Mouse (Mus musculus): ENCODE measurements at regions not wholly inside any gene's neighbourhood (a gene's known extent, or its start where the extent isn't known, plus 50 kb on each side); places are given as distances from the start of the nearest gene placed in this dataset.

DNA sequence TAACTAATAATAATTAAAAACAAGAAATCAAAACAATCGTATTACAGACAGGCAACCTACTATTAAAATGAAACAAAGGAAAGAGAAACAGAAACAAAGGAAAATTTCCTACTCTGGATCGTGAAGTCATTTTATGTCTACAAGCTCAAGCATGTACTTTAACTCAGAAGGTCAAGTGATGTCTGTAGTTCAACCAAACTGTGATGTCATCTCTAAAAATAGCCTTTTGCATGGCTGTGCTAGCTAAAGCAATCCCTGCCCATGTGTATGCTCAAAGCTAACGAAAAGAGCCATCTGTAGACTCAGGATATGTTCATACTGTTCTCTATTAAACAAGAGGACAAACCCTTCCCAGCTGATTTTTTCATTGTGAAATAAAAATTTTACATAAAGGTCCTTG lies 500.7 kb downstream of the Nr2f2 start:
- Histone ChIP-seq H3K4me3 (ENCODE audit: low read depth, low read length) (no peak overlapping the region), H3K9me3 (ENCODE audit: control insufficient read depth, low read length) (no peaks in the 10 kb centered on the region), H3K27me3 (ENCODE audit: control insufficient read depth, insufficient read depth, low read length) (no peaks in the 10 kb centered on the region), H3K27ac (ENCODE audit: low read depth, low read length) (no peak overlapping the region), H3K9ac (ENCODE audit: low read depth, low read length) (no peak overlapping the region), H3K36me3 (ENCODE audit: control insufficient read depth, insufficient read depth, low read length) (no peaks in the 10 kb centered on the region), H3K4me2 (replicated peaks; ENCODE audit: low read depth, low read length) (no peak overlapping the region), H3K4me1 (replicated peaks; ENCODE audit: control insufficient read depth, insufficient read depth, low read length) (no peaks in the 10 kb centered on the region)
- ATAC-seq (ENCODE audit: low FRiP score), result no peak
- WGBS, result 89% methylated on average over 3 of the region's 3 CpGs
- DNase-seq (ENCODE audit: low spot score), result no peak

DNA sequence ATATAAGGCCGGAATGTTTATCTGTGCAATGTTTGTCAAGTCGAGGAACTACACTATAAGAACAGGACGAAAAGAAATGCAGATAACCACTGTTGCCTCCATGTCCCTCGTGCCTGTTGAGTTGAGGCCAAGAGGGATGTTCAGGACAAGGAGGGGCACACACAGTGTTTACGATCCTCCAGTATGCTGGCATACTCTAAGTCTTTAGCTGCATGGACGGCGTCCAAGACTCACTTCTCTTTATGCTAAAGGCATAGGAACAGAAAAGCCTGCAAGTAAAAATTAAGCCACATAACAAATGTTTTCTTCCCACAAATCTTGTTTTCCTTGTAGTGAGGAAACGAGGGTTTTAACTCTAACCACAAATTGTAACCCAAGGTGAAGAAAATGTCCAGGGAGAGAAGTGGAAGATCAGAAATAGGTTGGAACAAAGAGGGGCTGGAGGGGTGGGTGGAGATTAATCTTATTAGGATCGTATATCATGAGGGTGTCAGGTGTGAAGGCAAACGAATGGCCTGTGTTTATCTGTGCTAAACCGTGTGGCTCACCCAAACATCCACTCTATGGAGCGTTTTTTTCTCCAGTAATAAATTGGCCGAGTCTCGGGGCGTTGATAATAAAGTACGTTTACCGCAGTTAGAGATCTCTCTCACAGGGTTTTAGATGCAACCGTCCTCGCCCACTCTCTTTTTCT lies 521.8 kb downstream of the Nr2f2 start:
- DNase-seq (ENCODE audit: low spot score), result no peak
- H3K4me3 ChIP-seq (ENCODE audit: low read depth, low read length), result no peak overlapping the region

DNA sequence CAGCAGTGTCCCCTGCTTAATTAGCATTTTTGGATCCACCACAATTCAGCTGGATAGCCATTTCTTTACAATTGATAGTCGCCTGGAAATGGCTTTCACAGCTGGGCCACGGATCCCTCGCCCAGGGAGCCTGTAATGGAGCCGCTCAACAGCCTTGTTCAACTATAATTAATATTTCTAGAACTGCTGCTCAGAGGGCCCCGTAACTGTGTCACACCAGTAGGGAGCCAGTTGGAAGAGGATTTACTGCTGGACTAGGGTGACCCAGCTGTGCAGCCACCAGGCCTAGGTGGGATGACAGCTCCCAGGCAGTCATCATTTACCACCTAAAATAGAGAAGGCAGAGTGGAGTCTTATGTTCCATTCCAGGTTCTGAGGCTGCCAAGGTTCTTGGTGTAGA lies 529.2 kb downstream of the Nr2f2 start:
- 72% methylated on average over 5 of the region's 5 CpGs for WGBS
- ATAC-seq (ENCODE audit: low FRiP score), result no peak

More for the DNA sequence above, 521.8 kb downstream of the Nr2f2 start:
- Histone ChIP-seq H3K4me1 (replicated peaks; ENCODE audit: control insufficient read depth, insufficient read depth, low read length) (no peaks in the 10 kb centered on the region), H3K4me2 (replicated peaks; ENCODE audit: low read depth, low read length) (no peak overlapping the region), H3K36me3 (ENCODE audit: control insufficient read depth, insufficient read depth, low read length) (no peaks in the 10 kb centered on the region), H3K27me3 (ENCODE audit: control insufficient read depth, insufficient read depth, low read length) (no peaks in the 10 kb centered on the region), H3K9ac (ENCODE audit: low read depth, low read length) (no peak overlapping the region), H3K9me3 (ENCODE audit: control insufficient read depth, low read length) (no peaks in the 10 kb centered on the region), H3K27ac (ENCODE audit: low read depth, low read length) (no peak overlapping the region)
- 77% methylated on average over 19 of the region's 19 CpGs for WGBS
- ATAC-seq (ENCODE audit: low FRiP score), result no peak

DNA sequence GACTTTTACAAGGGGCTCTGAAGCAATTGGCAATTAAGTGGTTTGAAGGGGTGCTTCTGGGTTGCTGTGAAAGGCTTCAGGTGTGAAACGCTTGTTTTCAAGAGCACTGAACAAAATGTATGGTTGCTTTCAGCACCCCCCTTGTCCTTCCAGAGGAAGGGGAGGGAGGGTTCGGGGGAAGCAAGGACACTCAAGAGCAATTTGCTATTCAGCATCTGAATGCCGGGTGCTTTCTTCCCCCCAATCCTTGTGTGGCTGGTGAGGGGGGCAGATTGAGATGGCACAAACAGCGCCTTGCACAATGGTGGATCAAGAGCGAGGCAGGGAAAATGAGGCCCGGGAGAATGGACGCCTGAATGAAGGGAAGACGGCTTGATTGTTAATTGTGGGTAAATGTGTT lies 539.3 kb downstream of the Nr2f2 start:
- Histone ChIP-seq H3K36me3 (ENCODE audit: control insufficient read depth, insufficient read depth, low read length) (no peaks in the 10 kb centered on the region), H3K4me3 (ENCODE audit: low read depth, low read length) (no peak overlapping the region), H3K4me2 (replicated peaks; ENCODE audit: low read depth, low read length) (no peak overlapping the region), H3K9ac (ENCODE audit: low read depth, low read length) (no peak overlapping the region), H3K27me3 (ENCODE audit: control insufficient read depth, insufficient read depth, low read length) (no peaks in the 10 kb centered on the region), H3K4me1 (replicated peaks; ENCODE audit: control insufficient read depth, insufficient read depth, low read length) (no peaks in the 10 kb centered on the region), H3K9me3 (ENCODE audit: control insufficient read depth, low read length) (no peaks in the 10 kb centered on the region), H3K27ac (ENCODE audit: low read depth, low read length) (no peak overlapping the region)
- DNase-seq (ENCODE audit: low spot score) (no peak), ATAC-seq (ENCODE audit: low FRiP score) (no peak)
- WGBS, result 44% methylated on average over 8 of the region's 8 CpGs

More for the DNA sequence above, 529.2 kb downstream of the Nr2f2 start:
- Histone ChIP-seq H3K27ac (ENCODE audit: low read depth, low read length) (no peak overlapping the region), H3K27me3 (ENCODE audit: control insufficient read depth, insufficient read depth, low read length) (no peaks in the 10 kb centered on the region), H3K4me3 (ENCODE audit: low read depth, low read length) (no peak overlapping the region), H3K4me2 (replicated peaks; ENCODE audit: low read depth, low read length) (no peak overlapping the region), H3K9me3 (ENCODE audit: control insufficient read depth, low read length) (no peaks in the 10 kb centered on the region), H3K36me3 (ENCODE audit: control insufficient read depth, insufficient read depth, low read length) (no peaks in the 10 kb centered on the region), H3K4me1 (replicated peaks; ENCODE audit: control insufficient read depth, insufficient read depth, low read length) (no peaks in the 10 kb centered on the region), H3K9ac (ENCODE audit: low read depth, low read length) (no peak overlapping the region)
- no peak for DNase-seq (ENCODE audit: low spot score)

DNA sequence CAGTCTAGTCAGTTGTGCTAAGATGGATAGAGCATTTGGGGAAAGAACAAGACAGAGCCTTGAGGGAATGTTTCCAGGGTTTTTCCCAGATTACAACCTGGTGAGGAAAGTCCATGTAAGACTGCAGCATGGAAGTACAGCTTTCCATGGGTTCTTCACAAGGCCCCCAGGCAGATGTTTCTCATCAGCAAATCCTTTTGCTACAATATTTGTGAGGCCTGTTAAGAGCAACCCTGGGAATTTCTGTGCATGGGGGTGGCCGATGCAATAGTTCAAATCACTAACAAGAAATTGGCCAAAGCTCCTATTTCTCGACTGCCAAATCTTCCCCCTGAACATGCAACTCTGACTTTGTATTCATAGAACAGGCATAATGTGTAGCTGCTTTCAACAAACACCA lies 546.0 kb downstream of the Nr2f2 start:
- Histone ChIP-seq H3K4me1 (replicated peaks; ENCODE audit: control insufficient read depth, insufficient read depth, low read length) (no peaks in the 10 kb centered on the region), H3K36me3 (ENCODE audit: control insufficient read depth, insufficient read depth, low read length) (no peaks in the 10 kb centered on the region), H3K4me2 (replicated peaks; ENCODE audit: low read depth, low read length) (no peak overlapping the region), H3K4me3 (ENCODE audit: low read depth, low read length) (no peak overlapping the region), H3K9me3 (ENCODE audit: control insufficient read depth, low read length) (no peaks in the 10 kb centered on the region), H3K9ac (ENCODE audit: low read depth, low read length) (no peak overlapping the region), H3K27ac (ENCODE audit: low read depth, low read length) (no peak overlapping the region), H3K27me3 (ENCODE audit: control insufficient read depth, insufficient read depth, low read length) (no peaks in the 10 kb centered on the region)
- ATAC-seq (ENCODE audit: low FRiP score) (no peak), DNase-seq (ENCODE audit: low spot score) (no peak)
- WGBS, result 87% methylated on average over 2 of the region's 2 CpGs

DNA sequence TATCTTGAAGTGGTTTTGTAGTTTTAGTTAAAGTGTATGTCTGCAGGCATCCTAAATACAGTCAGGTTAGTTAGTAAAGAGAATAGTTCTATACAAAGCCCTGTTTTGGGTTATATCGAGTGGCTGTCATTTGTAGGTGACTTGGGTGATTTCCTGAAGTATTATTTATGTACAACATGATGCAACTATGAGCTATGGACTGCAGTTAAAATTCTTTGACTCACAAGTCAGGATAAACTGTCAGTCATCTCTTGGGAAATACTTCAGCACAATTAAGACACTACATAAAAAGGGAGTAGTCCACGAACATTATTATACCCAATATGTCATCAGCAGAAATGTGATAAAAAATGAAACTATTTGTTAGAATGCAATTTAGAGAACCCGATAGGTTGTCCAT lies 554.2 kb downstream of the Nr2f2 start:
- H3K4me3 ChIP-seq (ENCODE audit: low read depth, low read length), result no peak overlapping the region
- ATAC-seq (ENCODE audit: low FRiP score) (no peak), DNase-seq (ENCODE audit: low spot score) (no peak)
- H3K36me3 ChIP-seq (ENCODE audit: control insufficient read depth, insufficient read depth, low read length), result no peaks in the 10 kb centered on the region
- H3K27ac ChIP-seq (ENCODE audit: low read depth, low read length), result no peak overlapping the region
- H3K9me3 ChIP-seq (ENCODE audit: control insufficient read depth, low read length), result no peaks in the 10 kb centered on the region
- no peak overlapping the region for H3K9ac ChIP-seq (ENCODE audit: low read depth, low read length)
- H3K4me2 ChIP-seq (replicated peaks; ENCODE audit: low read depth, low read length), result no peak overlapping the region
- WGBS, result 91% methylated on average over 3 of the region's 3 CpGs
- H3K27me3 ChIP-seq (ENCODE audit: control insufficient read depth, insufficient read depth, low read length), result no peaks in the 10 kb centered on the region
- no peaks in the 10 kb centered on the region for H3K4me1 ChIP-seq (replicated peaks; ENCODE audit: control insufficient read depth, insufficient read depth, low read length)

DNA sequence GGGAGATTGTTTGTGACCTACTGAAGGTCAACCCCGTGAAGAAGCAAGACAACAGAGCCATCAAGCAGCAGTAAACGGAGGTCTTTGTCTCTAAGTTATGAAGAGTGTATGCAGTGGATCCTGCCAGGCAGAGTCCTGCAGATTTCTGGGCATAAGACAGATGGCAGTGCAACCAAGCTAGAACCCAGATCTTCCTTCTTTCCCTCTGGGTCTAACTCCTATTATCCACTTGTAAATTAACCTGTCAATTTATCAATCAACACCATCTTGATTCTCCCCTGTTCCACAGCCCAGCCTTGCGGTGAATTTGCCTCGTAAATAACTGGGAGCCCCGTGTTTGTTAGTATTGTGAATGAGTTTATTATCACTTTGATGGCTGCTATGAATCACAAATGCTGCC lies 555.7 kb downstream of the Nr2f2 start:
- H3K27ac ChIP-seq (ENCODE audit: low read depth, low read length), result no peak overlapping the region
- no peaks in the 10 kb centered on the region for H3K27me3 ChIP-seq (ENCODE audit: control insufficient read depth, insufficient read depth, low read length)
- H3K9me3 ChIP-seq (ENCODE audit: control insufficient read depth, low read length), result no peaks in the 10 kb centered on the region
- no peak overlapping the region for H3K4me2 ChIP-seq (replicated peaks; ENCODE audit: low read depth, low read length)
- H3K4me1 ChIP-seq (replicated peaks; ENCODE audit: control insufficient read depth, insufficient read depth, low read length), result no peaks in the 10 kb centered on the region
- ATAC-seq (ENCODE audit: low FRiP score) (peak; percentile 35; the same call in 1 of the 2 replicates), DNase-seq (ENCODE audit: low spot score) (peak; percentile 32)
- WGBS, result 16% methylated on average over 5 of the region's 5 CpGs
- no peaks in the 10 kb centered on the region for H3K36me3 ChIP-seq (ENCODE audit: control insufficient read depth, insufficient read depth, low read length)
- no peak overlapping the region for H3K4me3 ChIP-seq (ENCODE audit: low read depth, low read length)
- no peak overlapping the region for H3K9ac ChIP-seq (ENCODE audit: low read depth, low read length)

DNA sequence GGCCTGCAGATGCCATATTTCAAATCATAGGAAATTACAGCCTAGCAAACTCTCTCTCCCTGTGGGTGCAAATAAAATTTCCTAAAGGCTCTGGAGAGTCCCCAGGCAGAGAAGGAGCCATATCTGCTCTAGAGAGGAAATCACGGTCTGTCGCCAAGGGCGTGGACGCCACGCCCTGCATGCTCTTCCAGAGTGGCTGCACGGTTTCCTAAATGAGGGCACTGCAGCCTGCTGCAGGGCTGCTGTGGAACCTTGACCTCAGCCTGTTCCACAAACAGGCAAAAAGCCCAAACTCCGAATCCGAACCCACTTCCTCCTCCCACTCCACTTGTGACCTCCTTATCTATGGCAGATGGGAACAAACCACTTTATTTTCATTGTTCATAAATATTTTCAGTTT lies 559.3 kb downstream of the Nr2f2 start:
- Histone ChIP-seq H3K4me3 (ENCODE audit: low read depth, low read length) (no peak overlapping the region), H3K27ac (ENCODE audit: low read depth, low read length) (no peak overlapping the region), H3K4me1 (replicated peaks; ENCODE audit: control insufficient read depth, insufficient read depth, low read length) (no peaks in the 10 kb centered on the region), H3K27me3 (ENCODE audit: control insufficient read depth, insufficient read depth, low read length) (no peaks in the 10 kb centered on the region), H3K36me3 (ENCODE audit: control insufficient read depth, insufficient read depth, low read length) (no peaks in the 10 kb centered on the region), H3K9me3 (ENCODE audit: control insufficient read depth, low read length) (no peaks in the 10 kb centered on the region), H3K4me2 (replicated peaks; ENCODE audit: low read depth, low read length) (no peak overlapping the region), H3K9ac (ENCODE audit: low read depth, low read length) (no peak overlapping the region)
- 52% methylated on average over 8 of the region's 8 CpGs for WGBS
- DNase-seq (ENCODE audit: low spot score) (no peak), ATAC-seq (ENCODE audit: low FRiP score) (no peak)

DNA sequence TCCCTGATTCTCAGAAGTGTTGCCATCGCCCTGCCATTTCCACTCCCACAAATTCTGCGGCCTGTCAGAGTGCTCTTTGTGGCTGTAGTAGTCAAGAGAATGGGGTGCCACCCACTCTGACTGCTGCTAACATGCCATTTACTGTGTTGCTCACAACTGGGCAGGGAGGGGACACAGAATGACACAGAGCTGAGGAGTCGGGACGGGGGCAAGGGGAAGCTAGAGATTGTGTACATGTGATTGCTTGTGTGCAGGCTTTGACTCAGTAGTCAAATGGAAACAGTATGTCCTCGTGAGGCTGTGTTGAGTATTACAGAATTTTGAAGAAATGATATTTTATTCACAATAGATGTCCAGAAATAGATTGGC lies 595.6 kb downstream of the Nr2f2 start:
- Histone ChIP-seq H3K9ac (ENCODE audit: low read depth, low read length) (no peak overlapping the region), H3K9me3 (ENCODE audit: control insufficient read depth, low read length) (no peaks in the 10 kb centered on the region), H3K27me3 (ENCODE audit: control insufficient read depth, insufficient read depth, low read length) (peaks cover 6% of the 10 kb centered on the region), H3K4me1 (replicated peaks; ENCODE audit: control insufficient read depth, insufficient read depth, low read length) (no peaks in the 10 kb centered on the region), H3K4me2 (replicated peaks; ENCODE audit: low read depth, low read length) (no peak overlapping the region), H3K4me3 (ENCODE audit: low read depth, low read length) (no peak overlapping the region), H3K27ac (ENCODE audit: low read depth, low read length) (no peak overlapping the region), H3K36me3 (ENCODE audit: control insufficient read depth, insufficient read depth, low read length) (no peaks in the 10 kb centered on the region)
- 71% methylated on average over 5 of the region's 5 CpGs for WGBS
- DNase-seq (ENCODE audit: low spot score), result peak; percentile 1
- ATAC-seq (ENCODE audit: low FRiP score), result no peak

All from hindbrain, embryonic 11.5 days (tissue).